ENCODE assay signal across 11 mouse cellular contexts in genomic region chr10:95218683-95219060, GRCm38 (mm10).
DNase-seq lines count a peak whose midpoint lies in the region; ATAC-seq and TF ChIP-seq lines count a peak whose summit lies in the region.
"Had no signal": no experiment of that assay in that cellular context is flagged by ENCODE, and none has a peak within 500 bp of the region (broad histone marks: within the 10 kb centered on the region; RNA-seq: fewer than 3 reads in every experiment).

No protein-coding gene starts in this region.

- no peaks in the 10 kb centered on the region for H3K9me3 ChIP-seq in forebrain, embryonic 11.5 days (ENCODE audit: control insufficient read depth, low read length)
- no peaks in the 10 kb centered on the region for H3K9me3 ChIP-seq in forebrain, embryonic 12.5 days
- H3K9me3 ChIP-seq: limb, embryonic 15.5 days had no signal

- 88% methylated on average over 9 of the region's 9 CpGs for WGBS in forebrain, embryonic 11.5 days
- 91% methylated on average over 9 of the region's 9 CpGs for WGBS in forebrain, embryonic 12.5 days

- H3K4me2 ChIP-seq in forebrain, embryonic 11.5 days (ENCODE audit: low read depth, low read length, severe bottlenecking), result no peak overlapping the region
- H3K4me2 ChIP-seq in forebrain, embryonic 12.5 days, result no peak overlapping the region
- H3K4me2 ChIP-seq: limb, embryonic 15.5 days had no signal

- no peak overlapping the region for H3K9ac ChIP-seq in forebrain, embryonic 11.5 days (ENCODE audit: low read length)
- H3K9ac ChIP-seq in forebrain, embryonic 12.5 days, result no peak overlapping the region
- H3K9ac ChIP-seq: limb, embryonic 15.5 days had no signal

- H3K27me3 ChIP-seq in forebrain, embryonic 11.5 days (ENCODE audit: control insufficient read depth, insufficient read depth, low read length), result no peaks in the 10 kb centered on the region
- H3K27me3 ChIP-seq in forebrain, embryonic 12.5 days, result no peaks in the 10 kb centered on the region
- no peaks in the 10 kb centered on the region for H3K27me3 ChIP-seq in testis, adult 2 months (ENCODE audit: control insufficient read depth, insufficient read depth, low read length)
- H3K27me3 ChIP-seq: limb, embryonic 15.5 days had no signal

- TF ChIP-seq CTCF in testis, adult 2 months (IDR thresholded peaks at IDR 0.05; ENCODE audit: control insufficient read depth, insufficient read depth, insufficient replicate concordance, low read depth, low read length), result no peak

- no peak overlapping the region for H3K27ac ChIP-seq in forebrain, embryonic 11.5 days (ENCODE audit: low read depth, low read length)
- no peak overlapping the region for H3K27ac ChIP-seq in forebrain, embryonic 12.5 days
- H3K27ac ChIP-seq in testis, adult 2 months (ENCODE audit: control insufficient read depth, insufficient read depth, low read depth, low read length), result peak overlapping the region; percentile 32; the same call in 1 of the 2 replicates
- H3K27ac ChIP-seq: limb, embryonic 15.5 days had no signal

- no peak for ATAC-seq in forebrain, embryonic 11.5 days (replicated peaks; ENCODE audit: low FRiP score)
- no peak for ATAC-seq in forebrain, embryonic 12.5 days (ENCODE audit: low FRiP score)

- H3K4me3 ChIP-seq in forebrain, embryonic 11.5 days (ENCODE audit: low read depth, low read length), result no peak overlapping the region
- no peak overlapping the region for H3K4me3 ChIP-seq in forebrain, embryonic 12.5 days (replicated peaks)
- no peak overlapping the region for H3K4me3 ChIP-seq in testis, adult 2 months (ENCODE audit: control insufficient read depth, low read depth, low read length)
- H3K4me3 ChIP-seq: limb, embryonic 15.5 days had no signal

- no peaks in the 10 kb centered on the region for H3K4me1 ChIP-seq in forebrain, embryonic 11.5 days (replicated peaks; ENCODE audit: control insufficient read depth, insufficient read depth, low read length)
- H3K4me1 ChIP-seq in forebrain, embryonic 12.5 days, result no peaks in the 10 kb centered on the region
- peaks cover 6% of the 10 kb centered on the region for H3K4me1 ChIP-seq in testis, adult 2 months (ENCODE audit: control insufficient read depth, insufficient read depth, low read length)

- peak; percentile 41 for DNase-seq in forebrain, embryonic 11.5 days (ENCODE audit: low spot score)
- DNase-seq in testis, postnatal 10 days (ENCODE audit: low spot score), result no peak
- DNase-seq in kidney, postnatal 36 days, result peak; percentile 48 to 51
- DNase-seq in thymus, postnatal 14 days, result no peak
- no peak for DNase-seq in right cerebral cortex, postnatal 10 days (ENCODE audit: low spot score in 2 of 2)
- DNase-seq in thymus, postnatal 10 days (ENCODE audit: low spot score in 2 of 2), result no peak
- DNase-seq: cerebellum, adult 2 months; right cerebral cortex, postnatal 4 days had no signal

- TF ChIP-seq POLR2A in testis, adult 2 months (IDR thresholded peaks at IDR 0.05; ENCODE audit: control insufficient read depth, low read depth, low read length), result no peak

- H3K36me3 ChIP-seq in forebrain, embryonic 11.5 days (ENCODE audit: control insufficient read depth, insufficient read depth, low read length), result no peaks in the 10 kb centered on the region
- H3K36me3 ChIP-seq in forebrain, embryonic 12.5 days (replicated peaks), result no peaks in the 10 kb centered on the region
- no peaks in the 10 kb centered on the region for H3K36me3 ChIP-seq in testis, adult 2 months (ENCODE audit: control insufficient read depth, insufficient read depth, low read length)
- H3K36me3 ChIP-seq: limb, embryonic 15.5 days had no signal

Comparison
In these comparisons a context has a peak if more than half of its experiments do, and no peak if none do; other contexts are left out.
1. DNase-seq: peak in forebrain, embryonic 11.5 days (single experiment) and kidney, postnatal 36 days (2 of 2); none in testis, postnatal 10 days (single experiment), thymus, postnatal 14 days (single experiment), right cerebral cortex, postnatal 10 days (0 of 2) and thymus, postnatal 10 days (0 of 2).